Mouse (Mus musculus) stomach, postnatal 0 days (tissue): ENCODE data around the gene Akr1b7. TPM values are rescaled to one million over a fixed set of nuclear protein-coding genes. Genes with fewer than 3 reads are reported as not detected.
A peak's percentile ranks its signal among the peaks of the same experiment; 100 is the strongest.

Experiments used
- ATAC-seq: fragments of 200-750 bp; cut with Nextera tagmentation; 2 replicates; pipeline ENCODE4 v1.8.0; 2017; ENCODE audit not compliant: low FRiP score, low TSS enrichment
- DNase-seq: peaks from one replicate; pipeline ENCODE4 v3.0.0-alpha.2; 2016; ENCODE audit warnings: low spot score
- H3K27ac ChIP-seq: fragments of 300-500 bp; sonication (generic); replicated peaks from 2 replicates; pipeline ENCODE4 v1.5.1; 2014; ENCODE audit warnings: mild to moderate bottlenecking, control low read depth
- H3K27me3 ChIP-seq: fragments of 300-500 bp; sonication (generic); 2 replicates; pipeline ENCODE4 v1.6.1; 2014; ENCODE audit warnings: low read length; ENCODE audit not compliant: control insufficient read depth, insufficient read depth
- H3K36me3 ChIP-seq: fragments of 300-500 bp; sonication (generic); 2 replicates; pipeline ENCODE4 v1.6.1; 2014; ENCODE audit warnings: low read length, mixed read lengths; ENCODE audit not compliant: control insufficient read depth, insufficient read depth
- H3K4me1 ChIP-seq: fragments of 300-500 bp; sonication (generic); replicated peaks from 2 replicates; pipeline ENCODE4 v1.6.1; 2014; ENCODE audit warnings: antibody characterized with exemption; ENCODE audit not compliant: control insufficient read depth, insufficient read depth
- H3K4me2 ChIP-seq: fragments of 300-500 bp; sonication (generic); replicated peaks from 2 replicates; pipeline ENCODE4 v1.6.1; 2014; ENCODE audit warnings: low read depth, mild to moderate bottlenecking, control low read depth, moderate library complexity
- H3K4me3 ChIP-seq: fragments of 300-500 bp; sonication (generic); 2 replicates; pipeline ENCODE4 v1.5.1; 2014; ENCODE audit warnings: low read depth, low read length, control low read depth
- H3K9ac ChIP-seq: fragments of 300-500 bp; sonication (generic); 2 replicates; pipeline ENCODE4 v1.6.1; 2014; ENCODE audit warnings: mild to moderate bottlenecking, low read length, control low read depth, mixed read lengths
- H3K9me3 ChIP-seq: fragments of 300-500 bp; sonication (generic); 2 replicates; pipeline ENCODE4 v1.6.1; 2016; ENCODE audit warnings: low read length; ENCODE audit not compliant: control insufficient read depth
- CTCF ChIP-seq: IDR thresholded peaks from 2 replicates; pipeline ENCODE4 v1.5.1; 2016; ENCODE audit warnings: antibody characterized with exemption, low read depth, mild to moderate bottlenecking, moderate library complexity
- EP300 ChIP-seq: optimal IDR thresholded peaks from 2 replicates; pipeline ENCODE3; 2016; ENCODE audit warnings: antibody characterized with exemption
- WGBS: fragments of 180-500 bp; shearing (Covaris S2); extraction: QIAGEN DNeasy Blood & Tissue Kit; methylation state at CpG from one replicate; pipeline ENCODE4 v1.1.7; 2014; 5-methylcytosine and 5-hydroxymethylcytosine counted together
- polyA plus RNA-seq: library from polyadenylated mRNA; unstranded; fragments of >200 nt; fragmentation: Nextera tagmentation; extraction: Ambion mirVana; gene quantifications from 2 replicates; pipeline ENCODE4 v1.2.1, GENCODE M21; 2015

Gene Akr1b7
- polyA plus RNA-seq, 1 experiment from 2014 or later: 0.17 TPM

DNA sequence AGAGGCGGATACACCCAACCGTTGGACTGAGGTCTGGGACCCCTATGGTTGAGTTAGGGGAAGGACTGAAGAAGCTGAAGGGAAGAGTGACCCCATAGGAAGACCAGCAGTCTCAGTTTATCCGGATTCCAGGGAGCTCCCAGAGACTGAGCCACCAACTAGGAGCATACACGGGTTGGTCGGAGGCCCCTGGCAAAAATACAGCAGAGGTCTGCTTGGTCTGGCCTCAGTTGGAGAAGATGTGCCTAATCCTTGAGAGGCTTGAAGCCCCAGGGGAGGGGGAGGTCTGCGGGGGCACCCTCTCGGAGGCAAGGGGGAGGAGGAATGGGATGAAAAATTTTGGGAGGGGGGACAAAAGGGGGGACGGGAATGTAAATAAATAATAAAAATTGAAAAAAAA lies 28.7 kb upstream of the Akr1b7 start:
- ATAC-seq: no peak
- no peak for DNase-seq
- no peak overlapping the region for H3K4me2 ChIP-seq
- no peak for TF ChIP-seq EP300
- TF ChIP-seq CTCF: no peak
- H3K27me3 ChIP-seq: no peaks in the 10 kb centered on the region
- no peaks in the 10 kb centered on the region for H3K9me3 ChIP-seq
- no peak overlapping the region for H3K9ac ChIP-seq
- WGBS: 41% methylated on average over 8 of the region's 8 CpGs
- 0 out of 2 replicates have a peak, but pooled peaks cover 3% of the 10 kb centered on the region for H3K36me3 ChIP-seq
- H3K4me3 ChIP-seq: no peak overlapping the region
- H3K4me1 ChIP-seq: no peaks in the 10 kb centered on the region
- H3K27ac ChIP-seq: no peak overlapping the region

DNA sequence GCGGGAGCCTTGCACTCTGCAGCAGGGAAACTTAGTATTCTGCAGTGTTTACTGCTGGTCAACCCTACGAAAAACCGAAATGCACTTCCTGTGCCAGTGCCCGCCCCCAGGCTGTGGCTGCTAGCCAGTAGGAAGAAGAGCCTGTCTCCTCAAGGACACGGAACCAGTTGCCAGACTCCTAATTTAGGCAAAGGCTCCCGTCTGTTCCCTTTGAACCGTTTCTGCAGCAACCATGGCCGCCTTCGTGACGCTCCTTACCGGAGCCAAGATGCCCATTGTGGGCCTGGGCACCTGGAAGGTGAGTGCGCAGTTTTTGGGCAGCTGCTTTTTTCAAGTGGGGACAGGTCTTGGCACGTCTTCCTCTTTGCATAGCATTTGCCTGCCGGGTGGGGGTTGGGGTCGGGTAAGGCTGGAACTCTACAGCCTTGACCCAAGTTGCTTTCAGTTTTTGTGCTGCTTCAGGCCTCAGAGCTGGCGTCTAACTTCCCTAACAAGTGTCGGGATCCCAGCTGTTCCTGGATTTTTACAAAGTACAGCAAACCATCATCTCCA lies 27.9 kb upstream of the Akr1b7 start, which contains the start of gene Akr1b10:
Gene Akr1b10 (plus strand): TSS at position 109 of the 552 bp plus-strand sequence.
- H3K4me1 ChIP-seq: no peaks in the 10 kb centered on the region
- TF ChIP-seq EP300 (no peak), CTCF (0 out of 2 replicates have a peak, but pooled peaks have one; percentile 12)
- peak; percentile 80 for ATAC-seq
- peak within 1 kb of the TSS; percentile 67 for H3K27ac ChIP-seq
- H3K4me3 ChIP-seq: peak within 1 kb of the TSS; percentile 48
- H3K27me3 ChIP-seq: no peaks in the 10 kb centered on the region
- no peaks in the 10 kb centered on the region for H3K9me3 ChIP-seq
- WGBS: under 1% methylated on average over 17 of the region's 17 CpGs
- peak; percentile 67 for DNase-seq
- peak within 1 kb of the TSS; percentile 86 for H3K4me2 ChIP-seq
- H3K36me3 ChIP-seq: peaks cover 5% of the 10 kb centered on the region; the same call in 1 of the 2 replicates
- H3K9ac ChIP-seq: peak within 1 kb of the TSS; percentile 61

DNA sequence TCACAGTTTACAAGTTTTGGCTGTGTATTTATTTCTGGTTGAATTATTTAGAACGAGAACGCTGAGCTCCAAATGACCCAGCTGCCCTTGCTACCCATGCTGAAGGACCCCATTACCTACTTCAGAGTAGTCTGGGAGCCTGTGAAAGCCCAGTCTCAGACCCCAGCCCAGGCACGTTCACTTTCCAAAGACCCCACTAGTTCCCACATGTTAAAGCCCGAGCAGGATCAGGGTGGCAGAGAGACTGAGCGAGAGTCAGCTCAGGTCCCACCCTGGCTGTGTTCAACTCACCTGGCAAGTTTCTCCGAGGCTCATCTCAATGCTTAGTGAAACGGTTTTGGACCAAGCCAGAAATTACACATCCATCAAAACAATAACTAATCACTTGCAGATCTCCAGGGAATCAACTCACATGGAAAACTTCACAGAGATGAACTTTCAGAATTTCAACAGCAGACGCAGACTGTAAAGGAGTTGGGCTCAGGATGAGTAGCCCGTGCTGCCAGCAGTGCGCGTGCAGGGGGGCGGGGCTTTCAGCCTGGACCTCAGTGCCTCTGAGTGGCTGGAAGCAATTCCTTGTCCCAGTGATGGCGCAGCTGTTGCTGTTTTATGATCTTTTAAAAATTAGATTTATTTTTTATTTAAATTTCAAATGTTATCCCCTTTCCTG lies 27.3 kb upstream of the Akr1b7 start:
- Histone ChIP-seq H3K4me2 (peak overlapping the region; percentile 86), H3K36me3 (peaks cover 9% of the 10 kb centered on the region; the same call in 1 of the 2 replicates), H3K9me3 (no peaks in the 10 kb centered on the region), H3K9ac (peak overlapping the region; percentile 61), H3K27me3 (no peaks in the 10 kb centered on the region), H3K27ac (peak overlapping the region; percentile 67), H3K4me1 (no peaks in the 10 kb centered on the region), H3K4me3 (peak overlapping the region; percentile 48)
- peak; percentile 49 for ATAC-seq
- DNase-seq: peak; percentile 65
- WGBS: 2% methylated on average over 13 of the region's 13 CpGs
- TF ChIP-seq EP300: no peak
- TF ChIP-seq CTCF: no peak

DNA sequence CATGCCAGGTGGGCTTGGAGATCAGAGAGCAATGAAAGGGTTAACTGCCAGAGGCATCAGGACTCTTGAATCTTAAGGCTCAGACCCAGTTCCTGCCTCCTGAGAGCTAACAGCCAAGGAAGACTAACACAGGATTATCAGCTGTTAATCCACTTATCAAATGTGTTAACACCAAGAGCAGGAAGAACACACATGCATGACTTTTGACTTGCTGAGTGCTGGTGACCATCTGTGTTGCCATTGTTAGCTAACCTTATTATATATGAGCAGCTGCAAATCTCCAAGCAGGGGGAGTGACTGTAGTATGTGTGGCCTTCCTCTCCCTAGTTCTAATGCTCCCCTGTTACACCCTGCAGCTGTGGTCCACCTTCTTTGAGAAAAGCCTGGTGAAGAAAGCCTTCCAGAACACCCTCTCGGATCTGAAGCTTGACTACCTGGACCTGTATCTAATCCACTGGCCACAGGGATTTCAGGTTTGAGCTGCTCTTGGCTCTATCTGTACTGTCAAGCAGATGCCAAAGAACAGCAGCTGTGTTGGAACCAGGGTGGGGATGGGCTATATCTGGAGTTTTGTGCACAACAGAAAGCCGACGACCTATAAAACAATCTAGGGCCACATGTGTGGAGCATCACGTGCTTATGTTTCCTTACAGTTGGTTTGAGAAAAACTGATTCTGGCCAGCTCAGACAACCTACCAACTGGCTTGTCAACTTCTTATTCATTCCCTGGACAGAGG lies 23.5 kb upstream of the Akr1b7 start:
- Histone ChIP-seq H3K36me3 (peaks cover 15% of the 10 kb centered on the region), H3K9me3 (no peaks in the 10 kb centered on the region), H3K4me1 (no peaks in the 10 kb centered on the region), H3K9ac (no peak overlapping the region), H3K4me3 (no peak overlapping the region), H3K27ac (no peak overlapping the region), H3K27me3 (no peaks in the 10 kb centered on the region), H3K4me2 (no peak overlapping the region)
- 75% methylated on average over 4 of the region's 4 CpGs for WGBS
- TF ChIP-seq CTCF (no peak), EP300 (no peak)
- no peak for DNase-seq
- no peak for ATAC-seq

DNA sequence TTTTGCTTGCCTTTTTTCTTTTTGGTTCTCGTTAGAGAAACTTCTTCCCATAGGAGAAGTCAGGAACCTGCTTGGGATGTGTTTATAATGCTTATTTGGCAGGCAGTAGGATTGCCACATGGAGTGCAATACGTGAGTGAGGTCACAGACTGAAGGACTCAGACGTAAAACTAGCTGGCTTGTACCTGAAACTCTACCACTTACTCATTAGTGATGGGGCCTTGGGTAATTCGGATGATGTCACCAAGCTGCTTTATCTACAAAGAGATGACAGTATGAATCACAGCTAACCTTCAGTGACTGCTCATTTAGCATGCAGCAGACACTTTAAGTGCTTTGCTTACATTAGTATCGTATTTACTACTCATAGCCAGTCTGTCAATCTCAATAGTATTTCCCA lies 16.2 kb upstream of the Akr1b7 start:
- Histone ChIP-seq H3K36me3 (peaks cover 5% of the 10 kb centered on the region; the same call in 1 of the 2 replicates), H3K27ac (no peak overlapping the region), H3K4me3 (no peak overlapping the region), H3K9ac (no peak overlapping the region), H3K4me1 (no peaks in the 10 kb centered on the region), H3K4me2 (no peak overlapping the region), H3K27me3 (no peaks in the 10 kb centered on the region), H3K9me3 (no peaks in the 10 kb centered on the region)
- TF ChIP-seq CTCF (no peak), EP300 (no peak)
- WGBS: 61% methylated on average over 5 of the region's 5 CpGs
- ATAC-seq (no peak), DNase-seq (no peak)
